Mouse (Mus musculus) CH12.LX (cell line): Measurements from ENCODE around the gene Cmbl.

Experiments used
- CTCF ChIP-seq, 2 experiments: IDR thresholded peaks in 1 of 2; conservative IDR thresholded peaks in 1 of 2; 2 replicates each; pipeline ENCODE4 v1.5.1; 2011 to 2012; ENCODE audit warnings: low read depth in 2 of 2, low read length in 2 of 2, improper control_type of control experiment in 1 of 2, inconsistent platforms in 1 of 2, mild to moderate bottlenecking in 1 of 2, moderate library complexity in 1 of 2
- EP300 ChIP-seq: IDR thresholded peaks from 2 replicates; pipeline ENCODE4 v1.6.1; 2011; ENCODE audit warnings: low read length, improper control_type of control experiment
- MAX ChIP-seq: IDR thresholded peaks from 2 replicates; pipeline ENCODE4 v1.6.1; 2011; ENCODE audit warnings: low read length, improper control_type of control experiment
- POLR2A ChIP-seq: IDR thresholded peaks from 2 replicates; pipeline ENCODE4 v1.6.1; 2011; ENCODE audit warnings: low read depth, mild to moderate bottlenecking, improper control_type of control experiment, low read length
- SMC3 ChIP-seq: IDR thresholded peaks from 2 replicates; pipeline ENCODE4 v1.6.1; 2011; ENCODE audit warnings: low read depth, low read length, improper control_type of control experiment
- ZMIZ1 ChIP-seq: IDR thresholded peaks from 2 replicates; pipeline ENCODE4 v1.6.1; 2012; ENCODE audit warnings: low read depth, mild to moderate bottlenecking, inconsistent platforms, low read length, improper control_type of control experiment

GRCm38 (mm10) chr15:31631396-31631858, 66.2 kb downstream of the Cmbl start:
- TF ChIP-seq SMC3 (no peak), ZMIZ1 (no peak), CTCF (conservative IDR thresholded peaks at IDR 0.05 in 1 of 2, IDR thresholded peaks at IDR 0.05 in 1 of 2; ENCODE audit: low read depth in 2 of 2, low read length in 2 of 2) (no peak), POLR2A (no peak), MAX (no peak), EP300 (no peak)
